Mouse (Mus musculus) MEL (cell line): Measurements from ENCODE around the gene Higd1c. TPM values are rescaled to one million over a fixed set of nuclear protein-coding genes. Genes with fewer than 3 reads are reported as not detected.
A peak's percentile ranks its signal among the peaks of the same experiment; 100 is the strongest.

Experiments used
- DNase-seq: peaks from one replicate; pipeline ENCODE4 v3.0.0; 2011; ENCODE audit warnings: low read depth, low spot score
- H3K27ac ChIP-seq: 2 replicates; pipeline ENCODE4 v1.5.1; 2012; ENCODE audit warnings: low read depth, mild to moderate bottlenecking, control low read depth, low read length, moderate library complexity; ENCODE audit not compliant: control insufficient read depth
- H3K27me3 ChIP-seq, 2 experiments: fragments of 150-350 bp in 1 of 2; sonication (generic) in 1 of 2; 2 replicates each; pipeline ENCODE4 v1.6.1; 2012; ENCODE audit warnings: low read length in 2 of 2, mild to moderate bottlenecking in 2 of 2, improper control_type of control experiment in 1 of 2, moderate library complexity in 1 of 2; ENCODE audit not compliant: insufficient read depth in 2 of 2, control insufficient read depth in 1 of 2
- H3K36me3 ChIP-seq, 2 experiments: 2 replicates each; pipeline ENCODE4 v1.6.1; 2012 to 2014; ENCODE audit warnings: low read length in 2 of 2, improper control_type of control experiment in 1 of 2, inconsistent platforms in 1 of 2, mild to moderate bottlenecking in 1 of 2; ENCODE audit not compliant: insufficient read depth in 2 of 2, control insufficient read depth in 1 of 2
- H3K4me1 ChIP-seq, 2 experiments: fragments of 150-350 bp in 1 of 2; sonication (generic) in 1 of 2; 2 replicates each; pipeline ENCODE4 v1.6.1; 2012; ENCODE audit warnings: low read length in 2 of 2, improper control_type of control experiment in 1 of 2, mild to moderate bottlenecking in 1 of 2; ENCODE audit not compliant: insufficient read depth in 2 of 2, control insufficient read depth in 1 of 2
- H3K4me3 ChIP-seq, 2 experiments: fragments of 150-350 bp in 1 of 2; sonication (generic) in 1 of 2; 2 replicates each; pipeline ENCODE4 v1.5.1; 2012; ENCODE audit warnings: low read depth in 2 of 2, low read length in 2 of 2, mild to moderate bottlenecking in 2 of 2, moderate library complexity in 2 of 2, control low read depth in 1 of 2, improper control_type of control experiment in 1 of 2; ENCODE audit not compliant: control insufficient read depth in 1 of 2, insufficient read depth in 1 of 2
- H3K79me2 ChIP-seq: 2 replicates; pipeline ENCODE4 v1.6.1; 2012; ENCODE audit warnings: mild to moderate bottlenecking, low read length, moderate library complexity; ENCODE audit not compliant: control insufficient read depth, poor library complexity, insufficient read depth
- H3K9ac ChIP-seq: 2 replicates; pipeline ENCODE4 v1.6.1; 2012; ENCODE audit warnings: low read depth, mild to moderate bottlenecking, control low read depth, low read length, moderate library complexity; ENCODE audit not compliant: control insufficient read depth, poor library complexity, severe bottlenecking
- H3K9me3 ChIP-seq: fragments of 150-350 bp; sonication (generic); replicated peaks from 2 replicates; pipeline ENCODE4 v1.6.1; 2012; ENCODE audit warnings: mild to moderate bottlenecking, low read length, improper control_type of control experiment, moderate library complexity; ENCODE audit not compliant: insufficient read depth
- CHD1 ChIP-seq: IDR thresholded peaks from 2 replicates; pipeline ENCODE4 v1.6.1; 2012; ENCODE audit warnings: low read depth, mild to moderate bottlenecking, inconsistent platforms, low read length, improper control_type of control experiment
- ETS1 ChIP-seq: IDR thresholded peaks from 2 replicates; pipeline ENCODE4 v1.6.1; 2012; ENCODE audit warnings: low read depth, mild to moderate bottlenecking, inconsistent platforms, low read length, improper control_type of control experiment, moderate library complexity
- GATA1 ChIP-seq: IDR thresholded peaks from 2 replicates; pipeline ENCODE4 v1.6.1; 2011; ENCODE audit warnings: low read depth, low read length, improper control_type of control experiment
- KAT2A ChIP-seq: conservative IDR thresholded peaks from 2 replicates; pipeline ENCODE4 v1.6.1; 2012; ENCODE audit warnings: low read depth, low read length, improper control_type of control experiment, inconsistent platforms
- MAFK ChIP-seq: IDR thresholded peaks from 2 replicates; pipeline ENCODE4 v1.6.1; 2011; ENCODE audit warnings: low read depth, mild to moderate bottlenecking, low read length, improper control_type of control experiment, borderline replicate concordance
- MAZ ChIP-seq: IDR thresholded peaks from 2 replicates; pipeline ENCODE4 v1.6.1; 2012; ENCODE audit warnings: low read depth, mild to moderate bottlenecking, inconsistent platforms, low read length, improper control_type of control experiment
- MEF2A ChIP-seq: IDR thresholded peaks from 2 replicates; pipeline ENCODE4 v1.6.1; 2014; ENCODE audit warnings: low read depth, mild to moderate bottlenecking, inconsistent platforms, low read length, improper control_type of control experiment; ENCODE audit not compliant: poor library complexity, insufficient replicate concordance, severe bottlenecking; ENCODE audit errors: extremely low read depth
- MXI1 ChIP-seq: IDR thresholded peaks from 2 replicates; pipeline ENCODE4 v1.6.1; 2011; ENCODE audit warnings: mild to moderate bottlenecking, low read depth, low read length, improper control_type of control experiment
- MYB ChIP-seq: IDR thresholded peaks from 2 replicates; pipeline ENCODE4 v1.6.1; 2011; ENCODE audit warnings: mild to moderate bottlenecking, low read depth, low read length, improper control_type of control experiment
- MYC ChIP-seq: IDR thresholded peaks from 2 replicates; pipeline ENCODE4 v1.6.1; 2011; ENCODE audit warnings: low read depth, mild to moderate bottlenecking, low read length, improper control_type of control experiment, moderate library complexity
- NRF1 ChIP-seq: IDR thresholded peaks from 2 replicates; pipeline ENCODE4 v1.6.1; 2014; ENCODE audit warnings: low read depth, mild to moderate bottlenecking, inconsistent platforms, low read length, improper control_type of control experiment, moderate library complexity; ENCODE audit not compliant: poor library complexity, insufficient read depth, severe bottlenecking
- POLR2A ChIP-seq, 2 experiments: IDR thresholded peaks; 2 replicates each; pipeline ENCODE4 v1.6.1; 2011 to 2012; ENCODE audit warnings: low read length in 2 of 2, mild to moderate bottlenecking in 2 of 2, control low read depth in 1 of 2, improper control_type of control experiment in 1 of 2, low read depth in 1 of 2, moderate library complexity in 1 of 2; ENCODE audit not compliant: control insufficient read depth in 1 of 2, insufficient read depth in 1 of 2, poor library complexity in 1 of 2
- RAD21 ChIP-seq: IDR thresholded peaks from 2 replicates; pipeline ENCODE4 v1.6.1; 2011; ENCODE audit warnings: mild to moderate bottlenecking, low read depth, low read length, improper control_type of control experiment
- RCOR1 ChIP-seq: IDR thresholded peaks from 2 replicates; pipeline ENCODE4 v1.6.1; 2012; ENCODE audit warnings: low read depth, mild to moderate bottlenecking, inconsistent platforms, low read length, improper control_type of control experiment
- SIN3A ChIP-seq: IDR thresholded peaks from 2 replicates; pipeline ENCODE4 v1.6.1; 2012; ENCODE audit warnings: low read length, improper control_type of control experiment, inconsistent platforms
- TAL1 ChIP-seq: IDR thresholded peaks from 2 replicates; pipeline ENCODE4 v1.6.1; 2012; ENCODE audit warnings: mild to moderate bottlenecking, inconsistent platforms, low read length, moderate library complexity, mixed read lengths
- TBP ChIP-seq: IDR thresholded peaks from 2 replicates; pipeline ENCODE4 v1.8.0; 2011; ENCODE audit warnings: low read depth, low read length, improper control_type of control experiment
- TCF12 ChIP-seq: IDR thresholded peaks from 2 replicates; pipeline ENCODE4 v1.6.1; 2014; ENCODE audit warnings: low read depth, mild to moderate bottlenecking, inconsistent platforms, low read length, improper control_type of control experiment, moderate library complexity
- UBTF ChIP-seq: IDR thresholded peaks from 2 replicates; pipeline ENCODE4 v1.6.1; 2012; ENCODE audit warnings: low read depth, mild to moderate bottlenecking, inconsistent platforms, low read length, improper control_type of control experiment, moderate library complexity, borderline replicate concordance; ENCODE audit not compliant: insufficient read depth
- USF1 ChIP-seq: IDR thresholded peaks from 2 replicates; pipeline ENCODE4 v1.6.1; 2014; ENCODE audit warnings: low read depth, mild to moderate bottlenecking, inconsistent platforms, low read length, improper control_type of control experiment, moderate library complexity
- USF2 ChIP-seq, 2 experiments: IDR thresholded peaks; 2 replicates each; pipeline ENCODE4 v1.6.1; 2011 to 2012; ENCODE audit warnings: improper control_type of control experiment in 2 of 2, low read length in 2 of 2, borderline replicate concordance in 1 of 2, inconsistent platforms in 1 of 2, low read depth in 1 of 2, mild to moderate bottlenecking in 1 of 2; ENCODE audit not compliant: insufficient read depth in 1 of 2
- ZC3H11A ChIP-seq: IDR thresholded peaks from 2 replicates; pipeline ENCODE4 v1.6.1; 2012; ENCODE audit warnings: low read depth, mild to moderate bottlenecking, inconsistent platforms, low read length, improper control_type of control experiment
- ZKSCAN1 ChIP-seq: IDR thresholded peaks from 2 replicates; pipeline ENCODE4 v1.6.1; 2012; ENCODE audit warnings: low read depth, mild to moderate bottlenecking, inconsistent platforms, low read length, improper control_type of control experiment, moderate library complexity
- ZMIZ1 ChIP-seq: IDR thresholded peaks from 2 replicates; pipeline ENCODE4 v1.6.1; 2012; ENCODE audit warnings: low read depth, mild to moderate bottlenecking, inconsistent platforms, low read length, improper control_type of control experiment, moderate library complexity
- polyA plus RNA-seq, 2 experiments: library from polyadenylated mRNA; stranded (reverse) in 1 of 2; unstranded in 1 of 2; fragments of >175 nt in 1 of 2; fragments of >200 nt in 1 of 2; gene quantifications; 2 replicates each; pipeline versions ENCODE4 v1.2.1 to v1.2.4; 2012; ENCODE audit warnings: low replicate concordance in 2 of 2, low read depth in 1 of 2; ENCODE audit not compliant: insufficient read length in 2 of 2, insufficient read depth in 1 of 2, missing spikeins in 1 of 2
- total RNA-seq: library from RNA; depleted of rRNA; stranded (reverse); fragments of 300-350 nt; gene quantifications from 2 replicates; pipeline ENCODE4 v1.2.3, GENCODE M21; 2012

Higd1c gene
- total and polyA plus RNA-seq, 3 experiments: not detected

DNA sequence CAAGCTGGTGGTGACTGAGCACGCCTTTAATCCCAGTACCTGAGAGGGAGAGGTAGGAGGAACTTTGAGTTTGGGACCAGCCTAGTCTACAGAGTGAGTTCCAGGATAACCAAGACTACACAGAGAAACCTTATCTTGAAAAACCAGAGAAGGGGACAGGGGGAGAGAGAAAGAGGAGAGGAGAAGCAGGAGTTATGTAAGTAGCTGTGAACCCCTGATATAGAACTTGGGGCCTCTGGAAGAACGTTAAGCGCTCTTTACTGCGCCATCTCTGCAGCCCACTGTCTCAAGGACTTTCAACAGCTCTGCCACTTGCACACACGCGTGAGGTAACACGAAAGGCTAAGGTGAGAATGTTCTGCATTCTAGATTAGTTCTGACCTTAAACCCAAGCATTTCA is 27.3 kb downstream of the Higd1c start (continued):
- TF ChIP-seq TAL1 (peak; percentile 92), MAZ (peak; percentile 69; the same call in 1 of the 2 replicates), MAFK (no peak), MYB (peak; percentile 74), MXI1 (no peak; the same call in 1 of the 2 replicates), RCOR1 (peak; percentile 72), ZC3H11A (no peak), ETS1 (peak; percentile 56)

DNA sequence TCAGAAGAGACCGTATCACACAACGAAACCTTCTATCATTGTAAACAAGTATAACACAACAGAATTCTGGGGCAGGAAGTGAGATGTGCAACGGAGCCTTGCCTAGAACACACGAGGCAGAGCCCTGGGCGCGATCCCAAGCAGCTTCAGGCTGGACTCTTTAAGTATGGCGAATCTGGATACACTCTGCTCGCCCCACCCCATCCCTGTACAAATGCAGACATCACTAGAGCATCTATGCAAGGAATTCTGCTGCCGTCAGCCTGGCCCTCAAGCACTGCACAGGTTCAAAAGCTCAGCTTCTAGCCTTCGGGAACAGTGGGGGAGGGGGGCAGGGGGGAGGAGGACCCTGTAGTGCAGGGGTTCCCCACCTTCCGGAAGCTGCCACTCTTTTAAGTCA is 28.7 kb downstream of the Higd1c start:
- no peak overlapping the region for H3K9ac ChIP-seq
- peaks cover 21 to 25% of the 10 kb centered on the region in 2 experiments for H3K4me1 ChIP-seq
- TF ChIP-seq MEF2A: no peak
- no peak for TF ChIP-seq POLR2A (IDR thresholded peaks at IDR 0.05; ENCODE audit: control insufficient read depth in 1 of 2, insufficient read depth in 1 of 2, low read depth in 1 of 2, low read length in 2 of 2, poor library complexity in 1 of 2)
- TF ChIP-seq USF1: no peak
- no peak for TF ChIP-seq MYC
- no peak for TF ChIP-seq CHD1
- no peak for TF ChIP-seq TCF12
- TF ChIP-seq ZKSCAN1: no peak
- no peak for TF ChIP-seq UBTF
- no peak for TF ChIP-seq SIN3A
- no peak for TF ChIP-seq RCOR1
- TF ChIP-seq ZMIZ1: no peak
- no peak for TF ChIP-seq ZC3H11A
- TF ChIP-seq NRF1: no peak
- TF ChIP-seq KAT2A: no peak
- no peak for TF ChIP-seq TBP
- TF ChIP-seq RAD21: no peak
- TF ChIP-seq USF2 (IDR thresholded peaks at IDR 0.05; ENCODE audit: borderline replicate concordance in 1 of 2, insufficient read depth in 1 of 2, low read depth in 1 of 2, low read length in 2 of 2): no peak
- no peak for TF ChIP-seq MYB
- no peak for TF ChIP-seq GATA1
- peaks cover 22 to 30% of the 10 kb centered on the region in 2 experiments for H3K36me3 ChIP-seq
- H3K27me3 ChIP-seq: no peaks in the 10 kb centered on the region
- no peak overlapping the region for H3K27ac ChIP-seq
- DNase-seq: no peak
- H3K79me2 ChIP-seq: no peaks in the 10 kb centered on the region
- H3K4me3 ChIP-seq: no peak overlapping the region
- no peaks in the 10 kb centered on the region for H3K9me3 ChIP-seq
